Mouse (Mus musculus) heart, adult 2 months (tissue): ENCODE measurements around the gene Bsg.

Experiments
- CTCF ChIP-seq: fragments of 200-600 bp; IDR thresholded peaks from 2 replicates; pipeline ENCODE4 v1.8.1; 2022; ENCODE audit warnings: antibody characterized with exemption, mild to moderate bottlenecking, moderate library complexity
- EP300 ChIP-seq: fragments of 200-500 bp; IDR thresholded peaks from 2 replicates; pipeline ENCODE4 v1.6.1; 2011; ENCODE audit warnings: low read depth, low read length, control low read depth; ENCODE audit not compliant: insufficient read depth
- POLR2A ChIP-seq: fragments of 200-500 bp; IDR thresholded peaks from 2 replicates; pipeline ENCODE4 v1.6.1; 2011; ENCODE audit warnings: mild to moderate bottlenecking, low read depth, low read length, control low read depth; ENCODE audit not compliant: insufficient read depth

DNA sequence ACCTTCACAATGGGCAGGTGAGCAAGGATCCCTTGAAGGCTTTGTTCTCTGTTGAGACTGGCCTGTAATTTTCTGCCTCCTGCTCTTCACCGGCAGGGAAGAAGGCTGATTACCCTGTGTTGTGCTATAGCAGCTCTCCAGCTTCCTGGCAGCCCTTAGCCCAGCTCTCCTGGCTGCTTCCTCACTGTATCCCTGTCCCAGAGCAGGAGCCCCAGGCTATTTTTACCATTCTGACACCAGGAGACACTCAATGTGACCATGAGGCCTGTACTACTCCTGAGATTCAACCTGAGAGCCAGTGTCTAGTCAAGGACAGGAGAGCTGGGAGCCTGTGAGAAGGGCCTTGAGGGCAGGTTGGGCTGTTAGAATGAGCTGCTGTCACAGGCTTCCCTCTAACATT is 17.6 kb upstream of the Bsg start:
- TF ChIP-seq POLR2A (peak; percentile 50), EP300 (0 out of 2 replicates have a peak, but pooled peaks have one; percentile 40), CTCF (no peak)
